Mouse (Mus musculus) lung, postnatal 0 days (tissue): Measurements from ENCODE around the gene Zhx3.

ENCODE experiments used
- CTCF ChIP-seq: IDR thresholded peaks from 2 replicates; pipeline ENCODE4 v1.5.1; 2016; ENCODE audit warnings: antibody characterized with exemption, mild to moderate bottlenecking
- EP300 ChIP-seq: IDR thresholded peaks from 2 replicates; pipeline ENCODE4 v1.6.1; 2016; ENCODE audit warnings: antibody characterized with exemption, mild to moderate bottlenecking, control low read depth

GRCm38 (mm10) chr2:160905301-160905700 lies 32.5 kb upstream of the Zhx3 start:
- TF ChIP-seq CTCF (no peak), EP300 (no peak)
